Mouse (Mus musculus) embryo, embryonic 10.5 days (tissue): ENCODE data around the gene Wars2.

Source experiments
- DNase-seq: peaks from one replicate; pipeline ENCODE4 v3.0.0-alpha.2; 2015; ENCODE audit warnings: low spot score

Gene Wars2

DNA sequence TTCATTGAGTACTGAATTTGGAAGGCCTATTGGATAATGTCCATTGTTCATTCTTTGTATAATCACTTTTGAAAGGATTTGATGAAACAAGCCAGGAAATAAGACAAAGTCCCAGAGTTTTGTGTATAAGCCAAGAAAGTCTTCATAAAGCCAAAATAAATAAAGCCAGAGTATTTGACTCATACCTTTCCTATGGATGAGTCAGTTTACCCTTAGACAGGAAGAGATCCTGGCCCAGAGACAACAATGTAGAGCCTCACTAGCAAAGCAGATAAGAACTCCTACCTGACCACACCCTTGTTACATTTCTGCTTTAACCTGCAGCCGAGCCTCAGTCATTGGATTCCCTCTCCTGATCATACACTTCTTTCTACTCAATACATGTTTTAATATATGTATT is 47.2 kb downstream of the Wars2 start:
- no peak for DNase-seq

DNA sequence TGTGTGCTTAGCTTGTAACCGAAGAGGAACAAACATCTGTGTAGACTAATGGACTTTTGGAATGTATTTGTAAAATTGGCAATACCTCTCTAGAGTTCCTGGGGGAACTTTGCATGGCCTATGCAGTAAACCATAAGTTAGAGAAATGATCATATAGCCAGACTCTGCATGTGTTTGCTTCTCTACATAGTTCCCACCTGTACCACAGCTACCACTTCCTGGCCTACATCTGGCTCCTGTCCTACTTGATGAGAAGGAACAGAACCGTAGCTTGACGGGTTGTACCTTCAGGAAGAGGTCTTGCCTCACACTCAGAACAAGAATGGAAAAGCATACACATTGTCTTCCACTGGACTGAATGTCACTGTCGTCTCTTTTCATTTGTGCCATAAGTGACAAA is 52.7 kb downstream of the Wars2 start:
- DNase-seq, result no peak

DNA sequence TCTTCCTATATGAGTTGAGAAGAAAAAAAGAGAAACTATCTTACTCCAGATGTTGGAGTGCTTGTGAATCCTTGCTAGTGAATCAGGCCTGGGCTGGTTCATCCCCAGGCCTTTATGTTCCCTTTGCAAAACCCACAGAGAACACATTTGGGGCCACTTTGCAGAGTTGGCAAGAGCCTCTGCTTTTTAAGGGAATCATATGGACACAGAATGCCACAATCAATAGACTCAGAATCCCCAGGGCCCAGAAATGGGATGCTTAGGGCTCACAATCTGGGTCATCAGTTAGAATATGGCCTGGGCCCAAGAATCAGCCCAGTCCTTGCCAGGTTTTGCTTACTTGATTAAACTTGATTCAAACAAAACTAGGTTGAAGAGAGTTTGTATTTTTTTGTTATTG is 62.5 kb downstream of the Wars2 start:
- no peak for DNase-seq

DNA sequence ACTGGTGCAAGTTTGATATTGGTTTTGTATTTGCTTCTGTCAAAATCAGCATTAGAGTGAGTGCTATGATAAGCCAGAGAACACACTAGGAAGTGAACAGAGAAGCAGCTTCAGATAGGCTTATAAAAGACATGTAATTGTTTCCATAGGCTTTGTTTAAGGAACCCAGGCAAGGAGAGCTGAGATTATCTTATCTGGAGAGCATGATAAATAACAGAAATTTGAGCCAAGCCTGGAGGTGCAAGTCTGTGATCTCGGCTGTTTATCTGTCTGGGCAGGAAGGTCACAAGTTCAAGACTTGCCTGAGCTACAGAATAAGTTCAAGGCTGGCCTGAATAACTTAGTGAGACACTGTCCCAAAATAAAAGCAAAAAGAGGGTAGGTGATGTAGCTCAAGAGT is 67.5 kb downstream of the Wars2 start:
- DNase-seq, result no peak

DNA sequence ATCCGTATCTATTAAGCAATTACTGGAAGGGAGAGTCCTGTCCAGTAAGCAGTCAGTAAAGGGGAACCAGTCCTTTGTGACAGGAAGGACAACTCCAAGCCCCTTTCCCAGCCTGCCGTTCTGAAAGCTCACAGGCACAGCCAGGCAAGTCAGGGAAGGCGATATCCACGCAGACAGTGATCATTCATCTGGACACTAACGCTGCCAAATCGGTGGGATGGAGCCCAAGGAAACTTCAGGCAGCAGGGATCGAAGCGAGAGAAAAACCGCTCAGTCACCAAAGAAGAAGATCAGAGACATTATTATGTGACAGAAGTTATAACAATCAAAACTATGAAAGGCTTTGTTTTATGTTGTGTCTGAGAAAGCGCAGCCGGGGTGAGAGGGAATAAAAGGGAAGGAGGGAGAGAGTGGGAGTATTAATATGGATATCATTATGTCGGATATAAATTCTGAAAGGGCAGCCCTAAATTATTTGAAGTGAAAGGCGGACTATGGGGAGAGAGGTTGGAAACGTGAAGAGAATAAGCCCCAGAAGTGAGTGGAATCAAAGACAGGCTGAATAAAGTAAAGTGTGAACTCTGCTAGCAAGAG is 70.3 kb downstream of the Wars2 start:
- DNase-seq, result peak; percentile 18

DNA sequence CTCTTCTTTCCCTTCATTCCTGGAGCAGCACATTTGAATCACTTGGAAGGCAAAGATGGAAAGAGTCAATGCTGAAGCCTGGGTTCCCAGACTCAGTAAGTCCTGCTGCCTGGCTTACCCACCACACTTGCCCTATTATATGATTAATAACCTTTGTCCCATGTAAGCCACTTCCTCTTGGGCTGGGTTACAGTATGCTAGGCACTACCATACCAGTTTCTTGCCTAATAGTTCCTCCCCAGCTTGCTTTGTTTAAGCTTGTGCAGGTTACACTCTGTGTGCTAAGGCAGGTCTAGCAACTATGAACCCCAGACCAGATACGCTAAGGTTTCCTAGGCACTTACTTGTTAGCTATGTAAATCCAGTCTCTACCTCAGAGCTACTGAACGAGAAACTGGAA is 86.9 kb downstream of the Wars2 start:
- DNase-seq, result no peak

DNA sequence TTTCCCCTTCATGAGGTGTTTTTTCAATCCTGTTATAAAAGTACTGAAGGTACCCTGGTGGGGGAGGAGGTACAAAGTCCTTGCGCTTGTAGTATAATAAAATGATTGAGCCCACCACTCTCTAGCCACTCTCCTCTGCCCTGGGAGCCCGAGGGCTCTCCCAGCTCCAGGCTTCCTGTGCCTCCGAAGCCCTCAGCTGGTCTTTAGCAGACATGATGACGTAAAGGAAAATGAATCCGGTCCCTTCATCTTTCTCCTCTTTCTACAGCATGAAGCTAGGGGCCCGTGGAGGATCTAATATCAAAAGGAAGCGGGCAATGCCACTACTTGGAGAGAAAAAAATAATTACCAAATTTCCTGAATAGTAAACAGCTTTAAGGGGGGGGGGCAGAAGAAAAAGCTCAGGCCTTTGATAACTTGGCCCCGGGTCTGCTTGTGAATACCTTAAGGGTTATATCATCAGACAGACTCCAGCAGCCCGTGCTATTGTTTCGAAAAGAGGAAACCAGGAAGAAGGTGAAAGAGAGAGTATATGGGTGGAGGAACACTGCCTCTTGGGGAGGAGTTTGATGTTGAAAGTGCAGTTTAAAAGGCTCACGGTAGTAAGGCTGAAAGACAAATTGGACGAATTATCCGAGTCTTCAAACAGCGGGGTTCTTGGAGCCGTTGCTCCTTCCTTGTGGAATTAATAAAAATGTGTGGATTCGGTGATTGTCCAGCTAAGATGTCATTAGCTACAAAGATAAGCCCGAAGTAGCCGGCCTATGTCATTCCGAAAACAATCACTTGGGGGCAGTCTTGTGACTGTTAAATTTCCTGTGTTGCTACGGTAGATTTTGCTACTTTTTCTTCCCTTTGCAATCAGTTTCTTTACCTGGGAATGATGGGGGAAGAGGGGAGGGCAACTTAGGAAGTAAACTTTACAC is 92.8 kb downstream of the Wars2 start:
- DNase-seq, result peak; percentile 91

DNA sequence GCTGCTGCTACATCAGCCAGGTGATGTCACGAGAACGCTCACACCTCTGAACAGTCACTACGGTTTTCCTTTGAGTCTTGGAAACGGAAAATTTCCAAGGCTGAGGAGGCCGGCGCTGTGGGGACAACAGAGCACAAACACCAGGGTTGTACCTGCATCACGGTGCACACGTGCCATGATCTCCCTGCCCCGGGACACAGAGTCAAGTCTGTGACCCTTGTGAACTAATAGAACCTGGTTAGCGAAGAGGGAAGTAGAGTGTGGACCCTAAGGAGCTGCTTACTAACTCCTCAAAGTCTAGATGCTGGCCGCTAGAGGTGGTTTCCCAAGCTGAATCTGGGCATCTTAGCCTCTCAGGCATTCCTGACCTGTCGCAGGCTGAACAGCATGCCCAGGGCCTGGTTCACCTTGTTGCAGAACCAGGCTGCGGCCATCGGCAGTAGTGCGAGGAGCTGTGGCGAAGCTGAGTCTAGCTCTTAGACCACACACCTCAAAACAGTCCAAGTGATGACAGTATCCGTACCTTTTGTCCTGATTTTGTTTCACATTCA is 93.5 kb downstream of the Wars2 start:
- DNase-seq, result peak; percentile 49

DNA sequence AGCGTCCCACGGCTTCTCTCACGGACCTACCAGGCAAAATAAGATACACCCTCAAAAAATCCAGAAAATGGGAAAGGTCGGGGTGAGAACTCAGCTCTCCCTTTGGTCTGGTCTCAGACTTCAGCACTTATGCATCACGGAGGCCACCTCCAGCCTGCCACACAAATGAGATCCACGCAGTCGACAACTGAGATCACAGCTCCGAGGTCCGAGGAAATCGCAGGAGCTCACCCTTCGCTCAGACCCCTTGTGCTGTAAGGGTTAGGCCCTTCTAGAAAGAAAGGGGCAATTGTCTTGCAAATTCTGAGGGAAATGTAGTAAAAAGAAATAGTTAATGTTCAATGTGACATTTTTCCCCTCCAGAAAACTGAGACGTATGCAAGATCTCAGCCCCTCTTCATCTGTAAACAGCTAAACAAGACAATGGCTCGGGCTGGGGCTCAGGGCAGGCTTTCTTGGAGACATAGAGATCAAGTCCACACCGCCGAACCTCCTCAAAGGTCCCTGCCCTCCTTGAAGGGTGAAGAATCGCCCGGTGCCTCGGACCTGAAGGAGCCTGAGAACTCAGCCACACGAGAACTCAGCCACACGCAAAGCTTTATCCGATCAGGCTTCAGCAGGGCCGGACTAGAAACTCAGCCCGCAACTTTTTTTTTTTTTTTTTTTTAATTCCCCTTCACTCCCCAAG is 94.4 kb downstream of the Wars2 start:
- no peak for DNase-seq

DNA sequence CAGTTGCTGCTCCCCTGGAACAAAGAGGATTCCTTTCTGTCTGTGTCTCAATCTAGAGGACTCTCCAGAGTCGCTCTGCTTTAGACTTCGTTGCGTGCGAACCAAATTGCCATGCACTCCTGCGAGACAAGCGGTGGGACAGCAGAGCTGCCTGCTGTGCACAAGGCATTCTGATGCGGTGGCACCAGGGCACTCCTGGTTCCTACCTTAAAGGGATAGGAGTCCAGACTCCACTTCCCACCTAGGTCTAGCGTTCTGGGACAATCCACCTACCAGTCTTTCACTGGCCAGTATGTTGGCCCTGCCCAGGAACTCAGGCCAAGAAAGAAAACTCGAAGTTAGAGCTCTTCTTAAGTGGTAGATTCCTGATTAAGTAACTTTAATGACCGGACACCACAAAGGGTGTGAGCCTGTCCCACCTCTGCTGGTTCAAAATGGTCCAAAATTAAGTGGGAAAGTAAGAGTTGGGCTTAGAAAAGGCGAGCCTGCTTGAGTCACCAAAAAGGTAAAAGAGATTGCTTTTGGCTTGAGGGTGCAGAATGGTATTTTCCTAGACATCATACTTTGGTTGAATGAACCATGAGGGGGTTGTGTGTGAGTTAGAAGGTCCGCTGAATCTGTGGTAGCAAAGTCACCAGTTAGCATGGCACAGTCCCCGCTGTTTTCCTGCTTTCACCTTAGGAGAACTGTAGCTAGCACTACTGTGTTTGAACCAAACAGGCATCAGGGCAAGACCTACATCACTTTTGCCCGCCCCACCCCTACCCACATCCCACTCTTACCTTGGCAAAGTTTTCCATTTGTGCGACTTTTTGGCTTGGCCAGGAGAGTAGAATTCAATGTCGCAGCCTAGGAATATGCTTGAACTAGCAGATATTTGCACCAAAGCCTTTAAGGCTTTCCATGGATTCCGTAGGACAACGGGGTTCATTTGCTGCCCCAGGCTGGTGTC is 95.2 kb downstream of the Wars2 start:
- peak; percentile 59 for DNase-seq

DNA sequence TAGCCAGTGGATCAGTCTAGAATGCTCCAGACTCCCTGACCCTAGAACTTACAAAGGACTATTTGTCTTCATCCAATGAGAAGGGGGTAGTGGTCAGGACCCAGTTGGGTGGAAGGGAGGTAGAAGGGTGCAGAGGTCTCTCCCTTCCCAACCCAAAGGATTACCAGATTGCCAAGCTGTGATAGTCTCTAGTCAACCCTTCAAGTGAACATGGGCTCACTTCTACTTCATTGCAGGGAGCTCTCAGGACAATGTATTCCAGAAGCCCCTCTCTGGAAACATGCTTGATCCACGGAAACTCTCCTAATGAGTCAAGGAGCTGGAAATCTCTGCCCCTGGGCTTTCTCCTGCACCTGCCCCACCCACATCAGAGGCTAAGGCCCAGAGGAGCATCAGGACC is 97.8 kb downstream of the Wars2 start:
- peak; percentile 28 for DNase-seq

DNA sequence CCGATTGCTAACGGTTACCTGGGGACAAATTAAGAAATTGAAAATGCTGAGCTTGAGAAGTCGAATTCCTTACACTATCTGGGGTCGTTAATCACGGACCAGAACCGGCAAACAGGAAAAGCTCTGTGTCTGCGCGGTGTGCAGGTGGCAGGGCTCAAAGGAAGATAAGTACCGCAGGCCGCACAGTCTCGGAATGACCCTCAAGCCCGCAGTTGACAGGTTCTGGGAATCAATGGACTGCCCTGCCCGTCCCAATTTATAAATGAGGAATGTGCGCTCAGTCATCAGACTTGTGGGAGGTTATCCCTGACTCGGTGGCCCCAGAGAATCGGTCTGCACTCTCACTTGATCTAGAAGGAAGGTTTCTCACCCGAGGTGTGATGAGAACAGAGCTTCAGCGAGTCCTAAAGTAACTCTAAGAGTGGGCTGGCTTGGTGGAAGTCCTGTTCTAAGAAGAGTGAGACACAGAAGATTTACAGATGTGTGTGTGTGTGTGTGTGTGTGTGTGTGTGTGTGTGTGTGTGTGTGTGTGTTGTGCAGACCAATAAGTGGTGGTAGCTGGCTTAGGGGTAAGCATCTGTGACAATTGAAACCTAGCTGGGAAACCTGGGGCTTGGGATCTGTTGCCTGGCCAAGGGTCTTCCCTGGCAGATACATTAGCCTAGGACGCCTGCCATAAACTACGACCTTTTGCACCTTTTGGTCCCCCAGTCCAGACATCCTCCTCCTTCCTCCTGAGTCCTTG is 98.6 kb downstream of the Wars2 start:
- peak; percentile 38 for DNase-seq

DNA sequence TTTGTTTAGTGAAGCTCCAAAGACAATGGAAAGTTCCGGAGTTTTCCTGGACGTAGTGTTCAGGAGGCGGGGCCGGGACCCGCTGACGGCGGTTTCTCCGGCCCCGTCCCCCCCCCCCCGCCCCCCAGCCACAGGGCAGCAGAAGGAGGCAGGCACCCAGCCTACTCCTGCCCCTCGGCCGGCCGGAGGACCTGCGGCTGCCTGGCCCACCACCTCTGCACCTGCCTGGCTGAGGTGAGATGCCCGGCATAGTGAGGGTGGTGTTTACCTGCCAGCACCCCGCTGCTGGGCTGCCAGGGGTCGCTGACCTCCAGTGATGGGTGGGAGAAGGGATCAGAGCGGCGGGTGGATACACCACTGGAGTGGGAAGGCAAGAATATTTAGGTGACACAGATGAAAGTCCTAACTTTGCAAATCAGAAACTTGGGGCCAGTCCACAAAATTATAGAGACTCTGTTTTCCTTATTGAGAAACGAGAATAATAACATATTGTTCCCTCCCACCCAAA is 99.4 kb downstream of the Wars2 start, which contains the start of gene Tbx15:
Gene Tbx15, plus strand, starts transcription at position 169 of the 508 bp plus-strand sequence.
- DNase-seq, result no peak

DNA sequence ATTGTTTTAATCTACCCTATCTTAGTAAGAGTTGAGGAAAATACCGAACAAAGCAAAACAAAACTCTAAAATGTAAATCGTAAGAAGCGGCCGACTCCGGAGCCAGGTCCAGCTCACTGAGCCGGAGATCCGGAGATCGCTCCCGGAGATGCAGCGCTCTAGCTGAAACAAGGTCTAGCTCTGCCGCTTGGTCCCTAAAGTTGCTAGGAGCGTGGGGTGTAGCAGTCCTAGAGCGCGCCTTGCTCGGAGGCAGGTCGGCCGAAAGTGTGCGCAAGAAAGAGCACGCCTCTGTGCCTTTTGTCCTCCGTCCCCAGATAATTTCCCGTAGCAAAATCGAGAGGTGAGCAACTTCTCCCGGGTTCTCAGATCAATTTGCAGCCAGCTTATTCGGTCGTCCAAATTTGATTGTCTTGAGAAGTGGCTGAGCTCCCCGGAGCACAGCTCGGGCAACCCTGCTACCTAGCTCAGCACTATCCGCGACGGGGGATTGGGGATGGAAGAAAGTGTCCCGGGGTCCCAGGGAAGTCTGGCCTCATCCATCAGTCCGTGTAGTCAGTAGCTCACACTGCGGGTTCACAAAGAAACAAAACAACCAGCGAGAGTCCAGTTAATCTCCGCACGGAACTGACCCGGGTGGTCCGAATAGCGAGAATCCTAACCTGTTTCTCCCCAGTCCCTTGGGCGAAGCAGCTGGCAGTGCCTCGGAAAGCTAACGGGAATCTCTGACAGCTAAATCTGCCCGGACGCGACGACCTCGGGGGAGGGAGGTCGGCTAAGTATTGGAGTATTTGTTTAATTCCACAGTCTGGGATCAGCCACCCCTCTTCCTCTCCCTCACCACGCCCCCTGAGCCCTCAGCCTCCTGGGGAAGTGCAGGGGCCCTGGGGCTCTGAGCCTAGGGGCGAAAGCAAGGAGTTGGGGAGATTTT is 100.2 kb downstream of the Wars2 start:
- peak; percentile 63 for DNase-seq

DNA sequence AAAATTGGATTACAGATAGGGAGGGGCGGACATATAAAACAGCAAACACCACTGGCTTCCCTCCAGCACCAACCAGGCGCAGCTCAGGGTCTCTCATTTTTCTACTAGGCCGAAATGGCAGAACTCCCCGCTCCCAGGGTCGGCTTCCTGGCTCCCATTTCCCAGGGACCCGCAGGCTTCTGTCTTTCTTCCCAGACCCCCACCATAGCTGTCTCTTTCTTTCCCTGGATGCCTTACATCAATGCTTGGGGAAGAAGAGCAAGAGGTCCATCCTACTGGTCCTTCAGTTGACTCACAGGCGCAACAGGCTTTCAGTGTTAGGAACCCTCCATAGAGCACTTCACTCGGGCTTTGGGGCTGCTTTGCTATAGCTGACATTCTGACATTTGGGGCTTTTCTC is 101.6 kb downstream of the Wars2 start:
- DNase-seq, result peak; percentile 51

DNA sequence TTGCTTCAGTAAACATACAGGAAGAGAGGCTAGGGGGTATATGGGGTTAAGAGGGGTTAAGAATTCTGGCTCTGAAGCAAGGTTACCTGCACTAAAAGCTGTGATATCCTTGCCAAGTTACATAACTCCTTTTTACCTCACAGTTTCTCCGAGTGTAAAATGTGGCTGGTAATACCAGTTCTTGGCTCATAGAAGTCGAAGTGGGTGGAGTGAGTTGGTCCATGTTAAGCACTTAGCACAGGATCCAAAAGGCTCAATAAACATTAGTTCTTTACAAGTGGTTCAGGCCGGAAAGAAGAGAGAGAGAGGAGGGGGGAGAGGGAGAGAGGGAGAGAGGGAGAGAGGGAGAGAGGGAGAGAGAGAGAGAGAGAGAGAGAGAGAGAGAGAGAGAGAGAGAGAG is 104.5 kb downstream of the Wars2 start:
- no peak for DNase-seq

DNA sequence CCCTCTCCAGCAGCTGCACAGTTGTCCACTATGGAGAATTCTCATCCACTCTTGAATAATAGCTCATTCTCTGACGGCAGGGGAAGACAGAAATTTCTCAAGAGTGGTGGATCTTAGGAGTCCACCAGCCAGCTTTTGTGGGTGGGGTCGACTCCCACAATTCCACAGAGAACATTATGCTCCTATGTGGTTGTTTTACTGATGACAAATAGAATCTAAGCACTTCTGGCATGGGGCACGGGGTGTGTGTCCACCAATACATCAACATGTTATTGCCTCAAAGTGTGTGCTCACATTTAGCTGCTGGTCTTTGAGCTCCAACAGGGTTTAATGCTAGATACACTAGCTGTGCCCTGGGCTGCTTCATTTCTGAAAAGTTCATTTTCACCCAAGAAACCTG is 105.8 kb downstream of the Wars2 start:
- no peak for DNase-seq

DNA sequence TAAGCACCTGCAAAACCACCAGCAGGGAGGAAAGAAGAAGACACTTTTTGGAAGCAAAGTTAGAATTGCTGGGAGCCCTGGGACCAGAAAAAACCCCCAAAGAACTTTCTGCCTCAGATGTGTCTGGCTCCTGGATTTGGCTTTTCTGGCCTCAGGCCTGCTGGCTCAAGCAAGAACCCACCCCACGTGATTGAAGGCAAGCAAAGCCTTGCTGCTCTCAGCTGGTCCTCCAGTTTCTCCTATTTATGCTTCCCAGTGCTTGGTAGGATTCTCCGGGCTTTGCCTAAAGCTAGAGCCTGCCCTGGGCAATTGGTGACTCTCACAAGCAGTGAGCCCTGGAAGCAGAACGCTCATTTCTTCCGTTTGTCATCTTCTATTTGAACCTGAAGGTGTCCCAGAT is 106.7 kb downstream of the Wars2 start:
- peak; percentile 47 for DNase-seq
